Mouse (Mus musculus): ENCODE results near the gene Txndc9. TPM values are rescaled to one million over a fixed set of nuclear protein-coding genes. Genes with fewer than 3 reads are reported as not detected.

Gene Txndc9
- total RNA-seq (2017): 68.6 to 86.6 TPM (median 76.9 TPM) in 3 replicates

DNA sequence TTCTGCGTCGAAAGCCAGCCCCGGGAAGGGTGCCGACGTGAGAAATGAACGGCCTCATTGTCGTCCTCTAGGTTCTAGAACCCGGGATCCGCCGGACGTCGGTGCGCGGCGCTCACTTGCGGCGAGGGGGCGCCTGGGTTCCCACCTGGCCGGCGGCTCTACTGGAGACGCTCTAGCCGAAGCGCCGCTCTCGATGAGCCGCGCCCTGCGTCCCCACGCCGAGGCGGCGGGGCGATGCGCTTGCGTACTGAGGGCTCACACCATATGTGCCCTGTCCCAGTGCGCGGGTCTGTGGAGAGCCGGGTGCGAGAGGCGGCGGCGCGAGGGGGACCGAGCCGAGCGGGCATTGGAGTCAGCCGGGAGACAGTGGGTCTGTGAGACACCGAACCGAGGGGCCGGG lies at the start of gene Txndc9, which contains the start of gene Eif5b:
Txndc9 (minus strand) TSS at position 27 of the 400 bp plus-strand sequence.
Eif5b (plus strand) TSS at position 144 of the 400 bp plus-strand sequence.
- peak; percentile 66 for ATAC-seq (replicated peaks; ENCODE audit: insufficient number of reproducible peaks, low FRiP score, low TSS enrichment, poor library complexity, severe bottlenecking)

DNA sequence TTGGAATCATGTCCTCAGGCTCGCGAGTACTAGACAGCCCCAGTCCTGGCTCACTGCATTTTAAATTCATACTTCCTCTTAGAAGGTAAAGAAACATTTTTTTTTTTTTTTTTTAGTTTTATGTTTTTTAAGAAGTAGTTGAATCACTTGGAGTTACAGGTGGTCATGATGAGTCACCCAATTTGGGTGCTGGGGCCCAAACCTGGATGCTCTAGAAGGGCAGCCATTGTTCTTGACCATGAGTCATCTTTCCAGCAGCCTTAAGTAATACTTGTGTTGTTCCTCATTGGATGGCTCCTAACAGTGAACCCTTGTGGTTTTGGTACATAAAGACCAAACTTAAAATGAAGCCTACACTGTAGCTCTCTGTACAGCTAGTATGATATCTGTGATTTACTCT lies 41.2 kb upstream of the Txndc9 start:
- ATAC-seq (replicated peaks; ENCODE audit: insufficient number of reproducible peaks, low FRiP score, low TSS enrichment, poor library complexity, severe bottlenecking): no peak

DNA sequence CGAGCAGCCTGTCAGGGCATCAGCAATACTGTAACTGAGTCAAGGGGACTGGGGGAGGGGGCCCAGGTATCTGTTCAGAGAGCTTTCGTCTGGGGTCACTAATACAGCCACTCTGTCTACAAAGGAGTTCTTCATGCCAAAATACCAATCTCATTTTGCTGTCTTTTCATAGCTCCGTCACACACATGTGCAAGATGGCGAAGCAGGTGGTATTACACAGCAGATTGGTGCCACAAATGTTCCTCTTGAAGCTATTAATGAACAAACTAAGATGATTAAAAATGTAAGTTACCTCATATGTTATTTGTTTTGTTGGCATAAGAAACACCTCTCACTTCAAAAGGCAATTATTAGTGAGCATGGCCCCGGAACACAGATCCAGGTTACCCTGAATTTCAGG lies 39.7 kb upstream of the Txndc9 start:
- ATAC-seq (replicated peaks; ENCODE audit: insufficient number of reproducible peaks, low FRiP score, low TSS enrichment, poor library complexity, severe bottlenecking): no peak

GRCm38 (mm10) chr1:38035521-38035920 lies 37.8 kb upstream of the Txndc9 start:
- no peak for ATAC-seq (replicated peaks; ENCODE audit: insufficient number of reproducible peaks, low FRiP score, low TSS enrichment, poor library complexity, severe bottlenecking)

DNA sequence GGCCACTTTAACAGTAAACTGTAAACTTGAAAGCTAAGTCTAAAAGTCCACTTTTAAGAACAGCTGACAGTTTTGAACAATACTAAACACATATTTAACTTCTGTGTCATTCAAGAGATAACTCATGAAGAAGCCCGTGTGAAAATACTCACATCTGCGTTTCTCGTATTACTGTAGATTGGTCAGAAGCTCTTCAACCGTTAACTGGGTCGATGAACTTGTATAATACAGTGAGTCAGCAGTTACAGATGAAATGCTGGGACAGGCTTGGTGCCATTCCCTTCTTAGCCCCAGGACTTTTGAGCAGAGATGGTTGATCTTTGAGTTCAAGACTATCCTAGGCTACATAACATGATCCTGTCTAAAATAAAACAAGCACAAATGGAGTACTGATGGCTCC lies 33.7 kb upstream of the Txndc9 start:
- ATAC-seq (replicated peaks; ENCODE audit: insufficient number of reproducible peaks, low FRiP score, low TSS enrichment, poor library complexity, severe bottlenecking): no peak

GRCm38 (mm10) chr1:38027301-38027700 lies 29.6 kb upstream of the Txndc9 start:
- no peak for ATAC-seq (replicated peaks; ENCODE audit: insufficient number of reproducible peaks, low FRiP score, low TSS enrichment, poor library complexity, severe bottlenecking)

GRCm38 (mm10) chr1:38014551-38015203 lies 17.0 kb upstream of the Txndc9 start:
- ATAC-seq (replicated peaks; ENCODE audit: insufficient number of reproducible peaks, low FRiP score, low TSS enrichment, poor library complexity, severe bottlenecking): no peak

GRCm38 (mm10) chr1:38012509-38012908 lies 14.8 kb upstream of the Txndc9 start:
- no peak for ATAC-seq (replicated peaks; ENCODE audit: insufficient number of reproducible peaks, low FRiP score, low TSS enrichment, poor library complexity, severe bottlenecking)

GRCm38 (mm10) chr1:38012104-38012503 lies 14.4 kb upstream of the Txndc9 start:
- ATAC-seq (replicated peaks; ENCODE audit: insufficient number of reproducible peaks, low FRiP score, low TSS enrichment, poor library complexity, severe bottlenecking): peak; percentile 92

DNA sequence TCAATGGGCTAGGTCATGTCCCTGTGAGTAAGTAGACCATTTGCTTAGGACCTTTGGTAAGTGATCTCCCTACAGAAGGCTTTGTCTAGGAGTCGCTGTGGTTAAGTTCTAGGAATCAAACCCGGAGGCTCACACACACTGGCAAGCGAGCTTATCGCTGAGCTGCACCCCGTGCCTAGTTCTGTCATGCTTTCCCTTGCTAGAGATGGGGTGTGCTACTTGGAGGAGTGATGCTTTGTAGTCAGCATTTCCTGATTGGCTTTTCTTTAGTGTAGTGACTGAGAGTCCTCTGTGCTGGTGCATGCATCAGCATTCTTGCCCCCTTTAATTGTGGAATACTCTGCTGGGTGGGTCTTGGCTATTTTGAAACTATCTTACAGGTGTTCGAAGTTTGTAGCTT lies 14.0 kb upstream of the Txndc9 start:
- ATAC-seq (replicated peaks; ENCODE audit: insufficient number of reproducible peaks, low FRiP score, low TSS enrichment, poor library complexity, severe bottlenecking): no peak

- no peak for ATAC-seq (replicated peaks; ENCODE audit: insufficient number of reproducible peaks, low FRiP score, low TSS enrichment, poor library complexity, severe bottlenecking)
Observed at GRCm38 (mm10) chr1:38006741-38007140, 9.0 kb upstream of the Txndc9 start.

- ATAC-seq (replicated peaks; ENCODE audit: insufficient number of reproducible peaks, low FRiP score, low TSS enrichment, poor library complexity, severe bottlenecking): no peak
Observed at GRCm38 (mm10) chr1:38003046-38003445, 5.4 kb upstream of the Txndc9 start.

DNA sequence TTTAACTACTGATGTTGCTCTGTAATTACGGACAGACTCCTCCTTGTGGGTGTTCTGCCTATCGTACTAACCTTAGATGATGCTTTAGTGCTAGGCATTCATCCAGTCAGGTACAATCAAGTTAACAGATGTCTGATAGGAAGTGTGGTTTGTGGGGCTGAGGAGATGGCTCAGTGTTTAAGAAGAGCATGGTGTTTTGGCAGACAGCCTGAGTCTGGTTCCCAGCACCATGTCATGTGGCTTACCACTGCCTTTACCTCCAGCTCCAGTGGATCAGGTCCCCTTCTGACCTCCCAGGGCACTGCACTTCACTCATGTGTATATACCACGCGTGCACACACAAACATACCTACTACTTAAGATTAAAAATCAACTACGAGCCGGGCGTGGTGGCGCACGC lies 4.3 kb upstream of the Txndc9 start:
- no peak for ATAC-seq (replicated peaks; ENCODE audit: insufficient number of reproducible peaks, low FRiP score, low TSS enrichment, poor library complexity, severe bottlenecking)

DNA sequence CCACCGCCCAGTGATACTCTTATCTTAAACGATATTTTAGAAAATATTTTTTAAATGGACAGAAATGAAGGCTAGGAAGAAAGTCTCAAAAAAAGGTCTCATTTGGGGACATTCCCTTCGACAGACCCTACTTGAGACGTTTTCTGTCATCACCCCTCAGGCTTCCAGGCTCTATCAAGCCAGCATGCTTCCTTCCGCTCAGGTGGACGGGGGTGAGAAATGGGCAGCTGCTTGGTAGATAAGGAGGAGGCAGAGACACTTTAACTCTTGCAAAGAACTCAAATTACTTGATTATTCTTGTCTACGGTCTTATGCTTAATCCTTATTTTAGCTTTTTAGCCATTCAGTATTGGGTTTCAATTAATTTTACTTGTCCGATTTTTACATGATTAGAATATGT lies 3.2 kb upstream of the Txndc9 start:
- ATAC-seq (replicated peaks; ENCODE audit: insufficient number of reproducible peaks, low FRiP score, low TSS enrichment, poor library complexity, severe bottlenecking): no peak

DNA sequence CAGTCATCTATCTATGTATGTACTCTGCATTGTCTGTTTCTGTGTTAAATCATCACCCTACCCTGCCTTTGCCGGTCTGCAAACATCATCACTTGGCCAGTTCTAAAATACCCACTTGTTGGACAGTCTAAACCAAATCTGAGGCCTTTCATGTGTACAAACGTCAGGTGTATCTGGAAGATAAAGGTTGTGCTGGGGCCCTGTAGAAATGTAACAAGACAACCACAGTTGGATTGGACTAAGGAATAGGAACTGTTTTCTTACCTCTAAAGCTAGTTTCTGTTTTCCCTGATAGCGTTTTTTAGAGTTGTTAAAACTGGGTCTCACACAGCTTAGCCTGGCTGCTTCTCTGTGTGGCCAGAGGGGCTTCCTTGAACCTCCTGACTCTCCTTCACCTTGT lies 1.9 kb upstream of the Txndc9 start:
- no peak for ATAC-seq (replicated peaks; ENCODE audit: insufficient number of reproducible peaks, low FRiP score, low TSS enrichment, poor library complexity, severe bottlenecking)

GRCm38 (mm10) chr1:37998371-37999199 lies 892 bp upstream of the Txndc9 start:
- ATAC-seq (replicated peaks; ENCODE audit: insufficient number of reproducible peaks, low FRiP score, low TSS enrichment, poor library complexity, severe bottlenecking): no peak

- ATAC-seq (replicated peaks; ENCODE audit: insufficient number of reproducible peaks, low FRiP score, low TSS enrichment, poor library complexity, severe bottlenecking): peak; percentile 97
Observed at GRCm38 (mm10) chr1:37996877-37997484, 712 bp downstream of the Txndc9 start.

DNA sequence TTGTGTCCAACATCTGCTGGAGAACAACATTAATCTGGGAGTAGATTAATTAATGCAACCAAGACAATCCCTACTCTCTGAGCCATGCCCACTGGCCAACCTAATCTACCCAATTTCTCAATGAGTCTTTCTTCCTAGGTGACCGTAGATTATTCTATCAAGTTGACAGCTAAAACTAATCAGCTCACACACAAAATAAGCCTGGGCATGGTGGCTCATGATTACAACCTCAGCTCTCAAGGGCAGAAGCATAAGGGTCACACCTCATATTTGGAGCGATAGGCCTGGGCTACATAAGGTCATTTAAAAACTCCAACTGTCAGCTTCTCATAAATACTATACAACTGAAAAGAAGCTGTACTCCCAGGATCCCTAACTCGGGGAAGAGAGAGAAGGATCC lies 1.5 kb downstream of the Txndc9 start:
- ATAC-seq (replicated peaks; ENCODE audit: insufficient number of reproducible peaks, low FRiP score, low TSS enrichment, poor library complexity, severe bottlenecking): no peak

DNA sequence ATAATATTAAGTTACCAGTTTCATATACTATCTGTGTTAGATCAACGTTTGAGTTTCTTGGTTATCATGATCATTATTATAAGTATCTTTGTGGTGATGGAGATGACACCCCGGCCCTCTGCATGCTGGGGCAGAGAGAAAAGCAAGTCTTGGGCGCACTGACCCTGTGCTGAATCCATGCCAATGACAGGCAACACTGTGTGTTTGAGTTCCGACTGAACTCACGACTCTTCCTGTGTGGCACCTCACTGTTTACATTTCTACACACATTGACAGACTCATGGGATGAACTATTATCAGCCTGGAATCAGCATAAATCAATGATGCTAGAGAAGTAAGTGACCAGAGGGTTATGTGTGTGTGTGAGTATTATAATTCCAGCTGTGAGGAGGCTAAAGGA lies 9.8 kb downstream of the Txndc9 start:
- no peak for ATAC-seq (replicated peaks; ENCODE audit: insufficient number of reproducible peaks, low FRiP score, low TSS enrichment, poor library complexity, severe bottlenecking)
